Mouse (Mus musculus) lung, embryonic 14.5 days (tissue): Measurements from ENCODE around the gene Wdr31. TPM values are rescaled to one million over a fixed set of nuclear protein-coding genes. Genes with fewer than 3 reads are reported as not detected.

Experiments
- ATAC-seq: fragments of 200-750 bp; cut with Nextera tagmentation; 2 replicates; pipeline ENCODE4 v1.8.0; 2017; ENCODE audit warnings: mild to moderate bottlenecking, moderate TSS enrichment, moderate library complexity; ENCODE audit not compliant: insufficient read depth
- DNase-seq: peaks from one replicate; pipeline ENCODE4 v3.0.0-alpha.2; 2015
- H3K27ac ChIP-seq: fragments of 300-500 bp; sonication (generic); 2 replicates; pipeline ENCODE4 v1.5.1; 2014; ENCODE audit warnings: low read depth, mild to moderate bottlenecking, moderate library complexity
- H3K27me3 ChIP-seq: fragments of 300-500 bp; sonication (generic); 2 replicates; pipeline ENCODE4 v1.6.1; 2014; ENCODE audit warnings: low read length, control low read depth; ENCODE audit not compliant: insufficient read depth
- H3K36me3 ChIP-seq: fragments of 300-500 bp; sonication (generic); 2 replicates; pipeline ENCODE4 v1.6.1; 2014; ENCODE audit warnings: control low read depth; ENCODE audit not compliant: insufficient read depth
- H3K4me1 ChIP-seq: fragments of 300-500 bp; sonication (generic); 2 replicates; pipeline ENCODE4 v1.6.1; 2014; ENCODE audit warnings: antibody characterized with exemption, control low read depth; ENCODE audit not compliant: insufficient read depth
- H3K4me2 ChIP-seq: fragments of 300-500 bp; sonication (generic); 2 replicates; pipeline ENCODE4 v1.6.1; 2014; ENCODE audit warnings: mild to moderate bottlenecking
- H3K4me3 ChIP-seq: fragments of 300-500 bp; sonication (generic); 2 replicates; pipeline ENCODE4 v1.5.1; 2014; ENCODE audit warnings: low read depth, low read length
- H3K9ac ChIP-seq: fragments of 300-500 bp; sonication (generic); 2 replicates; pipeline ENCODE4 v1.6.1; 2014
- H3K9me3 ChIP-seq: fragments of 300-500 bp; sonication (generic); 2 replicates; pipeline ENCODE4 v1.6.1; 2016; ENCODE audit warnings: low read depth, low read length, control low read depth
- CTCF ChIP-seq: IDR thresholded peaks from 2 replicates; pipeline ENCODE4 v1.5.1; 2016; ENCODE audit warnings: antibody characterized with exemption, low read depth
- WGBS: fragments of 180-500 bp; shearing (Covaris S2); extraction: QIAGEN DNeasy Blood & Tissue Kit; methylation state at CpG from one replicate; pipeline ENCODE4 v1.1.7; 2014; 5-methylcytosine and 5-hydroxymethylcytosine counted together
- polyA plus RNA-seq: library from polyadenylated mRNA; unstranded; fragments of >200 nt; fragmentation: Nextera tagmentation; extraction: Ambion mirVana; gene quantifications from 2 replicates; pipeline ENCODE4 v1.2.1, GENCODE M21; 2014

Wdr31 gene
- polyA plus RNA-seq, 1 experiment from 2014 or later, result 11.3 TPM

- no peak overlapping the region for H3K4me3 ChIP-seq
- no peak overlapping the region for H3K27ac ChIP-seq
- ATAC-seq (no peak), DNase-seq (peak; percentile 17)
- no peak for TF ChIP-seq CTCF
- no peaks in the 10 kb centered on the region for H3K9me3 ChIP-seq
- 0 out of 2 replicates have a peak, but pooled peaks cover 7% of the 10 kb centered on the region for H3K4me1 ChIP-seq
- H3K36me3 ChIP-seq, result no peaks in the 10 kb centered on the region
- H3K4me2 ChIP-seq, result no peak overlapping the region
- 59% methylated on average over 6 of the region's 6 CpGs for WGBS
- no peak overlapping the region for H3K9ac ChIP-seq
- H3K27me3 ChIP-seq, result 0 out of 2 replicates have a peak, but pooled peaks cover 7% of the 10 kb centered on the region
Observed at GRCm38 (mm10) chr4:62475793-62476192, 5.1 kb upstream of the Wdr31 start.

GRCm38 (mm10) chr4:62475131-62475530 is 4.4 kb upstream of the Wdr31 start:
- no peak for DNase-seq
- whole genome bisulfite sequencing, result 62% methylated on average over 2 of the region's 2 CpGs
- 0 out of 2 replicates have a peak overlapping the region, but pooled peaks have one; percentile 32 for H3K27ac ChIP-seq
- H3K4me3 ChIP-seq, result no peak overlapping the region
- ATAC-seq, result no peak
- peaks cover 7% of the 10 kb centered on the region; the same call in 1 of the 2 replicates for H3K4me1 ChIP-seq
- no peak overlapping the region for H3K9ac ChIP-seq
- H3K27me3 ChIP-seq, result 0 out of 2 replicates have a peak, but pooled peaks cover 7% of the 10 kb centered on the region
- no peaks in the 10 kb centered on the region for H3K36me3 ChIP-seq
- no peak overlapping the region for H3K4me2 ChIP-seq
- H3K9me3 ChIP-seq, result no peaks in the 10 kb centered on the region
- TF ChIP-seq CTCF, result no peak

- DNase-seq, result no peak
- no peaks in the 10 kb centered on the region for H3K27me3 ChIP-seq
- no peak for TF ChIP-seq CTCF
- 91% methylated on average over 2 of the region's 2 CpGs for WGBS
- no peak overlapping the region for H3K4me3 ChIP-seq
- no peak overlapping the region for H3K4me2 ChIP-seq
- peaks cover 4% of the 10 kb centered on the region; the same call in 1 of the 2 replicates for H3K4me1 ChIP-seq
- H3K36me3 ChIP-seq, result no peaks in the 10 kb centered on the region
- no peaks in the 10 kb centered on the region for H3K9me3 ChIP-seq
- no peak overlapping the region for H3K27ac ChIP-seq
- H3K9ac ChIP-seq, result no peak overlapping the region
- ATAC-seq, result no peak
Observed at GRCm38 (mm10) chr4:62472071-62472470, 1.4 kb upstream of the Wdr31 start.

- DNase-seq (no peak), ATAC-seq (no peak)
- Histone ChIP-seq H3K9me3 (no peaks in the 10 kb centered on the region), H3K36me3 (no peaks in the 10 kb centered on the region), H3K4me1 (no peaks in the 10 kb centered on the region; the same call in 1 of the 2 replicates), H3K27ac (no peak overlapping the region), H3K27me3 (no peaks in the 10 kb centered on the region), H3K4me2 (no peak overlapping the region), H3K4me3 (no peak overlapping the region), H3K9ac (no peak overlapping the region)
- WGBS, result 89% methylated on average over 1 of the region's 1 CpGs
- TF ChIP-seq CTCF, result peak; percentile 30; the same call in 1 of the 2 replicates
Observed at GRCm38 (mm10) chr4:62468158-62468557, 2.5 kb downstream of the Wdr31 start.

GRCm38 (mm10) chr4:62463124-62463523 is 7.6 kb downstream of the Wdr31 start:
- Histone ChIP-seq H3K27me3 (no peaks in the 10 kb centered on the region), H3K9ac (no peak overlapping the region), H3K9me3 (no peaks in the 10 kb centered on the region), H3K36me3 (no peaks in the 10 kb centered on the region), H3K4me1 (no peaks in the 10 kb centered on the region), H3K27ac (no peak overlapping the region), H3K4me3 (no peak overlapping the region), H3K4me2 (no peak overlapping the region)
- 85% methylated on average over 2 of the region's 2 CpGs for WGBS
- DNase-seq, result no peak
- TF ChIP-seq CTCF, result no peak
- ATAC-seq, result no peak

- DNase-seq (no peak), ATAC-seq (no peak)
- Histone ChIP-seq H3K9me3 (no peaks in the 10 kb centered on the region), H3K27me3 (no peaks in the 10 kb centered on the region), H3K36me3 (no peaks in the 10 kb centered on the region), H3K9ac (no peak overlapping the region), H3K27ac (no peak overlapping the region), H3K4me1 (no peaks in the 10 kb centered on the region), H3K4me3 (no peak overlapping the region), H3K4me2 (no peak overlapping the region)
- no peak for TF ChIP-seq CTCF
- WGBS, result 89% methylated on average over 8 of the region's 8 CpGs
Observed at GRCm38 (mm10) chr4:62460348-62460747, 10.3 kb downstream of the Wdr31 start.

GRCm38 (mm10) chr4:62459081-62459480 is 11.6 kb downstream of the Wdr31 start:
- H3K9ac ChIP-seq, result no peak overlapping the region
- TF ChIP-seq CTCF, result no peak
- WGBS, result 31% methylated on average over 3 of the region's 3 CpGs
- no peak overlapping the region for H3K4me2 ChIP-seq
- ATAC-seq, result peak; percentile 72
- peak; percentile 56 for DNase-seq
- no peak overlapping the region for H3K4me3 ChIP-seq
- no peaks in the 10 kb centered on the region for H3K27me3 ChIP-seq
- H3K36me3 ChIP-seq, result no peaks in the 10 kb centered on the region
- no peaks in the 10 kb centered on the region for H3K9me3 ChIP-seq
- H3K4me1 ChIP-seq, result no peaks in the 10 kb centered on the region
- H3K27ac ChIP-seq, result no peak overlapping the region
